Mouse (Mus musculus): ENCODE results near the gene Vps37b. TPM values are rescaled to one million over a fixed set of nuclear protein-coding genes. Genes with fewer than 3 reads are reported as not detected.
A peak's percentile ranks its signal among the peaks of the same experiment; 100 is the strongest.

Gene Vps37b
- total RNA-seq, 1 experiment from 2014 or later, result 75.2 TPM

DNA sequence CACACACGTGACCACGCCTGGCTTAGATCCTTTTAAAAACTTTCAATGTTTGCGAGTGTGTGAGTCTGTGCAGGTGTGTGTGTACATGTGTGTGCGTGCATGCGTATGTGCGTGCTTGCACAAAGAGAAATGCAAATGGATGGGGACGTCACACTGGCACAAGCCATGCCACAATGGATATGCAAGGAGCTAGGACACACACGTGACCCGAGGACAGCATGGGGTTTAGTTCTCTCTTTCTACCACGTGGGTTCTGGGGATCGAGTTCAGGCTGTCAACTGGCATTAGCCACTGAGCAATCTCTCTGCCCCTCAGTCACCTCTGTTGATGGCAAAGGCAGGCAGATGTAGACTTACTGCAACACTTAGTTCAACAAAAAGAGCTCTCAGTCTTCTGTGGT is 10.4 kb downstream of the Vps37b start:
- no peak for DNase-seq

GRCm38 (mm10) chr5:124021148-124021547 is 10.9 kb downstream of the Vps37b start:
- peak; percentile 25 for DNase-seq

GRCm38 (mm10) chr5:124019348-124020216 is 12.5 kb downstream of the Vps37b start:
- DNase-seq, result peak; percentile 64

- no peak for DNase-seq
Observed at GRCm38 (mm10) chr5:124018651-124019050, 13.4 kb downstream of the Vps37b start.

GRCm38 (mm10) chr5:124017941-124018340 is 14.1 kb downstream of the Vps37b start:
- no peak for DNase-seq

DNA sequence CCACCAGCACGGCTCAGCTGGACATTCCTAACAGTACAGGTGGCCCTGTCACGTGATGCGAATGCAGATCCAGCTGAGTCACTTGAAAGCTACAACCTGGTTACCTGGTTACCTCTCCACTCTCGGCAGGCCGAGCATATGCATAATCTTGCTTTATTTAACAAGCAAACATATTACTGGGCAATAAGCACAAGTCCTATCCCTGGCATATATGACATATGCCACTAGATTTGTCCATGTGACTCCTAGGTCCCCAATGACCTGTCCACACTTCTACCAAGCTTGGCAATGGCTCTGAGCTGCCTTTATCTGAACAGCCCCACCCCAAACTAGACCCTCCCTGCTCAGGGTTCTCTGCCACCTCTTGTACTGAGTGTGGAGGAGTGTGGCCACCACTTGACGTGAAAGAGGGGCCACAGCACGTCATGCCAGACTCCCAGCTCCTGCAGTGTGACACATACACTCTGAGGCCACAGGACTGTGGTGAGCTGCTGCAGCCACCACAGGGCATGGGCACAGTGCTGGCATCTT is 15.7 kb downstream of the Vps37b start:
- DNase-seq, result no peak

GRCm38 (mm10) chr5:124015727-124016126 is 16.3 kb downstream of the Vps37b start:
- no peak for DNase-seq

- DNase-seq, result no peak
Observed at GRCm38 (mm10) chr5:124014791-124015251, 17.2 kb downstream of the Vps37b start.

GRCm38 (mm10) chr5:124014180-124014579 is 17.9 kb downstream of the Vps37b start:
- no peak for DNase-seq

DNA sequence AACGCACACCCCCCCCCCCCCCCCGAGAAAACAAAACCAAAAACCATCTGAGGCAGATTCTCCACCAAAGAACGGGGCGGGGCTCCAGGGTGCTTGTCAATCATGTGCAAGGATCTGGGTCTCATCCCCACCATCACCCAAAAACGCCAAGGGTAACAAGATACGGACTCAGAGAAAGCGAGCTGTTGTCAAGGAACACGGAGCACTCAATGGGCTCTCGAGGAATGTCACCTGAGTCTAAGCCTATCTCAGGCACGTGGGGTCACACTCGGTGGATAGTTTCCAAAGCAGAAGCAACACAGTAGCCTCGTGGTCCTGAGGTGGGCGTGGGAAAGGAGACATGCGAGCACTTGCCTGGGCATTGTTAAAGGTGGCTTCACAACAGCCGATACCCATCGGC is 18.3 kb downstream of the Vps37b start:
- DNase-seq, result no peak

- DNase-seq, result peak; percentile 79
Observed at GRCm38 (mm10) chr5:124012885-124013284, 19.2 kb downstream of the Vps37b start.

DNA sequence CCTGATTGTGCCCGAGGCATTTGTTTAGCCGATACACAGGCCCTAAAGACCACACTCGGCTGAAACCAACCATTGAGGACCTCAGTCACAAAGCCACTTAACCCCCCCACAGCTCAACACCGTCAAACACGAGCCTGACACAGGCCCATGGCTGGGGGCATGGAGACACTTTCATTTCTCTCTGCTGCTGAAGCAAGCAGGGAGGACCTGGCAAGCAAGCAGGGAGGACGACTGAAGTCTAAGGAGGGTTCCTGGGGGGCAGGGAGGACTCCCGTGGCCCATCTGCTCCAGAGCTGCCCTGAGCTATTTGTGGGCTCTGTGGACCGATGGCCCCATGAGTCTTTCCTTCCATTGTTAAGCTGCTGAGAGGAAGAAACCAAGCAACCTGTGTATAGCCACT is 20.1 kb downstream of the Vps37b start:
- no peak for DNase-seq

GRCm38 (mm10) chr5:124010910-124011655 is 21.0 kb downstream of the Vps37b start:
- peak; percentile 76 for DNase-seq

- no peak for DNase-seq
Observed at GRCm38 (mm10) chr5:124010077-124010476, 22.0 kb downstream of the Vps37b start.

GRCm38 (mm10) chr5:124006891-124007491 is 25.1 kb downstream of the Vps37b start:
- DNase-seq, result peak; percentile 95

- no peak for DNase-seq
Observed at GRCm38 (mm10) chr5:124006082-124006873, 25.8 kb downstream of the Vps37b start.

GRCm38 (mm10) chr5:124005591-124005990 is 26.5 kb downstream of the Vps37b start:
- no peak for DNase-seq

- no peak for DNase-seq
Observed at GRCm38 (mm10) chr5:124005151-124005500, 26.9 kb downstream of the Vps37b start.

DNA sequence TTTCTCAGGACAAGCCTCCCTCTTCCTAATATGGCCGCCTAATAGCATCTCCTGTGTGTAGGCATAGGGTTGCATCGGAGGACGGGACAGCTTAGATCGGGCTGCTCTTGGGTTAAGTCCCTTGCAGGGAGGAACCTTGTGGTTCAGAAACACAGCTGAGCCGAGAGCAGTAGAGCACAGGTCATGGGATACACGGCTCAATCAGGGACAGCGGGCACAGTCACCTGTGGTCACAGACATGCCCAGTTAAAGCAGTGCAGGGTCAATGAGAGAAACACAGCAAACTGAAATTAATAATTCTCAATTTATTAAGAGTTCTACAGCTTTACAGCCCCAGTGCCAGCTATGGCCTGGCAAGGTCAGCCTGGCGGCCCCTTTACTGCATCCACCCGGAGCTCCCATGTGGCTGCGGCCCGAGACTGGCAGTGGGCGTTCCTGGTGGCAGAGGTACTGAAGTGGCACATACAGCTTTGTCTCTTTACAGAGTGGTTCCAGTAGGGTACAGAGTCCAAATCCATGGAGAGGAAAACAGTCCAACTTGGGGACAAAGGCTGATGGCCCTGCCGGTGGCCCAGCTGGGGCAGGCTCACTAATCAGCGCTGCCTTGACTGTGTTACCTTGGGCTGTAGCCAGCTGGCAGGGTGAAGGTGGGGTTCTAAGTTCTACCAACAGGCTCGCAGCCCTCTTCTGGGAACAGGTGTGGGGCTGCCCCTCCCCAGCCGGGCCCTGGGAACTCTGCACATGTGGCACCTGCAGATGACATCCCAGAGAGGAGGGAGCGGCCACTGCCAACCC is 27.5 kb downstream of the Vps37b start:
- DNase-seq, result peak; percentile 72

- no peak for DNase-seq
Observed at GRCm38 (mm10) chr5:124003375-124003774, 28.7 kb downstream of the Vps37b start.

GRCm38 (mm10) chr5:124002876-124003275 is 29.2 kb downstream of the Vps37b start:
- peak; percentile 55 for DNase-seq
